Mouse (Mus musculus) cortical plate, adult 2 months (tissue): ENCODE measurements around the gene Arhgef3. TPM values are rescaled to one million over a fixed set of nuclear protein-coding genes. Genes with fewer than 3 reads are reported as not detected.
A peak's percentile ranks its signal among the peaks of the same experiment; 100 is the strongest.

Experiments
- H3K27ac ChIP-seq: fragments of 200-500 bp; 2 replicates; pipeline ENCODE4 v1.5.1; 2012; ENCODE audit warnings: low read length, control low read depth, inconsistent platforms; ENCODE audit not compliant: insufficient read depth
- H3K4me1 ChIP-seq: fragments of 200-500 bp; 2 replicates; pipeline ENCODE4 v1.6.1; 2011; ENCODE audit warnings: low read length; ENCODE audit not compliant: control insufficient read depth, insufficient read depth
- H3K4me3 ChIP-seq: fragments of 200-500 bp; 2 replicates; pipeline ENCODE4 v1.5.1; 2011; ENCODE audit warnings: mild to moderate bottlenecking, low read length, control low read depth; ENCODE audit not compliant: insufficient read depth
- CTCF ChIP-seq: fragments of 200-500 bp; IDR thresholded peaks from 2 replicates; pipeline ENCODE4 v1.5.1; 2011; ENCODE audit warnings: mild to moderate bottlenecking, control low read depth, low read length; ENCODE audit not compliant: insufficient read depth; ENCODE audit errors: extremely low read depth
- POLR2A ChIP-seq: fragments of 200-500 bp; IDR thresholded peaks from 2 replicates; pipeline ENCODE4 v1.6.1; 2011; ENCODE audit warnings: mild to moderate bottlenecking, low read length, control low read depth; ENCODE audit not compliant: insufficient read depth; ENCODE audit errors: extremely low read depth
- polyA plus RNA-seq: library from polyadenylated mRNA; depleted of rRNA; stranded (reverse); fragments of >200 nt; gene quantifications from 2 replicates; pipeline ENCODE4 v1.2.3, GENCODE M21; 2012

The Arhgef3 gene
- polyA plus RNA-seq, 1 experiment, result 42.9 TPM

GRCm38 (mm10) chr14:27351476-27352079 lies 236.9 kb downstream of the Arhgef3 start:
- Histone ChIP-seq H3K4me3 (no peak overlapping the region), H3K27ac (peak overlapping the region; percentile 94), H3K4me1 (peaks cover 8% of the 10 kb centered on the region)
- TF ChIP-seq CTCF, result no peak
- TF ChIP-seq POLR2A, result no peak

- H3K4me1 ChIP-seq, result peaks cover 8% of the 10 kb centered on the region
- no peak for TF ChIP-seq POLR2A
- TF ChIP-seq CTCF, result no peak
- no peak overlapping the region for H3K27ac ChIP-seq
- no peak overlapping the region for H3K4me3 ChIP-seq
These were observed 237.8 kb downstream of the Arhgef3 start for GRCm38 (mm10) chr14:27352470-27352869.

- no peak for TF ChIP-seq CTCF
- TF ChIP-seq POLR2A, result no peak
- no peak overlapping the region for H3K4me3 ChIP-seq
- no peak overlapping the region for H3K27ac ChIP-seq
- H3K4me1 ChIP-seq, result peaks cover 5% of the 10 kb centered on the region
These were observed 240.5 kb downstream of the Arhgef3 start for GRCm38 (mm10) chr14:27355151-27355550.

GRCm38 (mm10) chr14:27355937-27356336 lies 241.2 kb downstream of the Arhgef3 start:
- Histone ChIP-seq H3K4me1 (peaks cover 5% of the 10 kb centered on the region; the same call in 1 of the 2 replicates), H3K4me3 (no peak overlapping the region), H3K27ac (no peak overlapping the region)
- TF ChIP-seq CTCF (no peak), POLR2A (no peak)

- TF ChIP-seq POLR2A (no peak), CTCF (no peak)
- H3K27ac ChIP-seq, result no peak overlapping the region
- no peak overlapping the region for H3K4me3 ChIP-seq
- H3K4me1 ChIP-seq, result peaks cover 8% of the 10 kb centered on the region; the same call in 1 of the 2 replicates
These were observed 242.4 kb downstream of the Arhgef3 start for GRCm38 (mm10) chr14:27357139-27357538.

- Histone ChIP-seq H3K27ac (no peak overlapping the region), H3K4me1 (peaks cover 8% of the 10 kb centered on the region), H3K4me3 (no peak overlapping the region)
- TF ChIP-seq CTCF, result no peak
- no peak for TF ChIP-seq POLR2A
These were observed 243.5 kb downstream of the Arhgef3 start for GRCm38 (mm10) chr14:27358202-27358601.

- Histone ChIP-seq H3K27ac (0 out of 2 replicates have a peak overlapping the region, but pooled peaks have one; percentile 15), H3K4me1 (peaks cover 8% of the 10 kb centered on the region), H3K4me3 (no peak overlapping the region)
- no peak for TF ChIP-seq POLR2A
- no peak for TF ChIP-seq CTCF
These were observed 246.2 kb downstream of the Arhgef3 start for GRCm38 (mm10) chr14:27360849-27361248.

GRCm38 (mm10) chr14:27361514-27361913 lies 246.8 kb downstream of the Arhgef3 start:
- Histone ChIP-seq H3K4me1 (peaks cover 8% of the 10 kb centered on the region), H3K27ac (no peak overlapping the region), H3K4me3 (peak overlapping the region; percentile 27; the same call in 1 of the 2 replicates)
- TF ChIP-seq POLR2A (no peak), CTCF (no peak)

- H3K4me1 ChIP-seq, result peaks cover 6% of the 10 kb centered on the region
- no peak overlapping the region for H3K4me3 ChIP-seq
- H3K27ac ChIP-seq, result no peak overlapping the region
- TF ChIP-seq CTCF, result no peak
- TF ChIP-seq POLR2A, result no peak
These were observed 250.1 kb downstream of the Arhgef3 start for GRCm38 (mm10) chr14:27364668-27365257.
